Mouse (Mus musculus): ENCODE results near the gene Tbce. TPM values are rescaled to one million over a fixed set of nuclear protein-coding genes. Genes with fewer than 3 reads are reported as not detected.

Tbce gene
- polyA plus RNA-seq, 1 experiment = 0.59 TPM

DNA sequence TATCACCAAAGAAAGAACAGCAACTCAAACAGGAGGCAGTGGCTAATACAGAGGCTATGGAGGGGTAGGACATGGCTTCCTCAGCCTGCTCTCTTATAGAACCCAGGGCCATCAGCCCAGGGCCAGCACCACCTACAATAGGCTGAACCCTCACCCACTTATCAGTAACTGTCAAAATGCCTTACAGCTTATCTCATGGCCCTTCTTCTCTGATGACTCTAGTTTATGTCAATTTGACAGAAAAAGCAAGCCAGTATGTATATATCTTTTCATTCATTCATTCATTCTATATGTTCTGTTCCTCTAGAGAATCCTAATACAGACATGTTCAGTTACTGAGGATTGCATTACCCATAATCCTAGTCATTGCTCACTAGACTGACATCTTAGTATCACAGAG, 21.2 kb downstream of the Tbce start:
- Histone ChIP-seq H3K4me3 (replicated peaks) (no peak overlapping the region), H3K36me3 (ENCODE audit: control insufficient read depth) (peaks cover 64% of the 10 kb centered on the region), H3K27me3 (ENCODE audit: control insufficient read depth) (no peaks in the 10 kb centered on the region), H3K9me3 (ENCODE audit: control insufficient read depth, low read length) (no peaks in the 10 kb centered on the region), H3K4me1 (ENCODE audit: control insufficient read depth) (peaks cover 32% of the 10 kb centered on the region)
- TF ChIP-seq TAL1 (IDR thresholded peaks at IDR 0.05; ENCODE audit: low read length) (no peak), GATA1 (IDR thresholded peaks at IDR 0.05; ENCODE audit: low read length) (no peak)

DNA sequence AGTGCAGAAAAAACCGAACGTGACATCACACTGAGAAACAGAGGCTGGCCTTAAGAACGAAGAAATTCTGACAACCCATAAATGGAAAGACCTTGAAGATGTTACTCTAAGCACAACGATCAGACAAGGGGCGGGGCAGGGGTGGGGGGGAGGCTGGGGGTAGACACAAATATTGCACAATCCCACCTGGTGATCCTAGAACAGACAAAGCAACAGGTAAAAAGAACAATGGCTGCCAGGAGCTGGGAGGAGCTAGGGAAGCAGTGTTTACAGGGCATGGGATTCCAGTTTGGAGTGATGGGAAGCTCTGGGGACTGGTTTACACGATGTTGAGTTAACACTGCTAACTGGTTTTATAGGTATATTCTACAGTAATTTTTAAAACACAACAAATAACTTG, 23.8 kb downstream of the Tbce start:
- no peak overlapping the region for H3K4me3 ChIP-seq (replicated peaks)
- H3K9me3 ChIP-seq (ENCODE audit: control insufficient read depth, low read length) = no peaks in the 10 kb centered on the region
- peaks cover 90% of the 10 kb centered on the region for H3K36me3 ChIP-seq (ENCODE audit: control insufficient read depth)
- H3K4me1 ChIP-seq (ENCODE audit: control insufficient read depth) = peaks cover 50% of the 10 kb centered on the region
- no peaks in the 10 kb centered on the region for H3K27me3 ChIP-seq (ENCODE audit: control insufficient read depth)
- TF ChIP-seq GATA1 (IDR thresholded peaks at IDR 0.05; ENCODE audit: low read length) (no peak), TAL1 (IDR thresholded peaks at IDR 0.05; ENCODE audit: low read length) (no peak)

DNA sequence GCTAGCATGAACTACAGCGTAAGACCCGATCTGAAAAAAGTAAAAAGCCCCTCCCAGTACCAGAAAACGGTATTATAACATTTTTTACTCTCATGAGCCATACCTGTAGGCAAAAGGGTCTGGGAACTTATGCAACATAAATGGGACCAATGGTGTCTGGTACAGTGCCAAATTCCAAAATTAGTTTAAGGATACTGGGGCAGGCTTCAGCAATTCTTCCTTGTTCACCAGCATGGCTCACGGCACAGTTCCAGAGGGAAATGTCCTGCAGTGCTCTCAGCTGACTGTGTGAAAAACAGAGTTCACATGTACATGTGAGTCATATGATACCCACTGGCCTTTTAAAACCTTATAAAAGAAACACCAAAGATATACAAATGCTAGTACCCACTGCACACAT, 24.9 kb downstream of the Tbce start:
- H3K36me3 ChIP-seq (ENCODE audit: control insufficient read depth) = peaks cover 97% of the 10 kb centered on the region
- no peaks in the 10 kb centered on the region for H3K27me3 ChIP-seq (ENCODE audit: control insufficient read depth)
- TF ChIP-seq GATA1 (IDR thresholded peaks at IDR 0.05; ENCODE audit: low read length) (no peak), TAL1 (IDR thresholded peaks at IDR 0.05; ENCODE audit: low read length) (no peak)
- H3K4me1 ChIP-seq (ENCODE audit: control insufficient read depth) = peaks cover 48% of the 10 kb centered on the region
- H3K4me3 ChIP-seq (replicated peaks) = no peak overlapping the region
- no peaks in the 10 kb centered on the region for H3K9me3 ChIP-seq (ENCODE audit: control insufficient read depth, low read length)

DNA sequence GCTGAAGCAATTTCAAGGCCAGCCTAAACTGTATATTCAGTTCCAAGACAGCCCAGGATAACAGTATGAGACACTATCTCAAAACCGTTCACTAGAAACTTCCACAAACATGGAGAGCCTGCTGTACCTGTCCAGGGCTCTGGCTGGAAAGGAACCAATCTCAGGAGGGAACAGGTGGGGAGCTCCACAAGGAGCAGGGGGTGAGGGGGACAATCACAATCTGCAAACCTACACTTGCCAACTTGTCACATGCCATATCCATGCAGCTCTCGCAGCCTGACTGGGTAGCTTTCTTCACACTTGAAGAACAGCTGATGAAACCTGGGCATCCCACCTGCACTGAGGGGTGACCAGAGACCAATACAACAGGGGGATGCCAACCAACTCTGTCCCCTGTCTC, 25.4 kb downstream of the Tbce start:
- Histone ChIP-seq H3K4me1 (ENCODE audit: control insufficient read depth) (peaks cover 42% of the 10 kb centered on the region), H3K36me3 (ENCODE audit: control insufficient read depth) (peaks cover 97% of the 10 kb centered on the region), H3K27me3 (ENCODE audit: control insufficient read depth) (no peaks in the 10 kb centered on the region), H3K4me3 (replicated peaks) (no peak overlapping the region), H3K9me3 (ENCODE audit: control insufficient read depth, low read length) (no peaks in the 10 kb centered on the region)
- TF ChIP-seq GATA1 (IDR thresholded peaks at IDR 0.05; ENCODE audit: low read length) = no peak
- TF ChIP-seq TAL1 (IDR thresholded peaks at IDR 0.05; ENCODE audit: low read length) = no peak

DNA sequence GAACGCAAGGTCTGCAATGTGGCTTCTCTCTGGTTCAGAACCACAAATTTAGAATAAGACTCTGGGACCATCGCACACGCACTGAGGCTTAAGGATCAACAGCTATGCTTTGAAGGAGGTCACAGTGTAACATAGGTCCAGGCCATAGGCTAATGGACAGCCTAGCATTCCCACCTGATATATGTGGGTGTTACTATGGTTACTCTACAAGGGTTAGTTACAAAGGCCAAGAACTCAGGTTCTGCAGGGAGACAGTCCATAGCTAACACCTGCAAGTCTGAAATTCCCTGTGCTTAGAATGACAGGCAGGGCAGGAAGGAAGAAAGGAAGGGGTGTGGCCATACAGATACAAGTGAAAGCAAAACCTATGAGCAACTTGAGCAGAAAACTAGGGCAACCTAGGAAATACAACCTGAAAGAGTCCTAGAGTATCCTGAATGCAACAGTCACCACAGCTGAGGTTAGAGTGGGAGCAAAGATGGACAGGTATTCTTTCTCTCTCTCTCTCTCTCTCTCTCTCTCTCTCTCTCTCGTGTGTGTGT, 27.9 kb downstream of the Tbce start:
- no peak overlapping the region for H3K4me3 ChIP-seq (replicated peaks)
- no peaks in the 10 kb centered on the region for H3K27me3 ChIP-seq (ENCODE audit: control insufficient read depth)
- H3K36me3 ChIP-seq (ENCODE audit: control insufficient read depth) = peaks cover 97% of the 10 kb centered on the region
- H3K4me1 ChIP-seq (ENCODE audit: control insufficient read depth) = peaks cover 23% of the 10 kb centered on the region
- H3K9me3 ChIP-seq (ENCODE audit: control insufficient read depth, low read length) = no peaks in the 10 kb centered on the region
- TF ChIP-seq GATA1 (IDR thresholded peaks at IDR 0.05; ENCODE audit: low read length) = no peak
- no peak for TF ChIP-seq TAL1 (IDR thresholded peaks at IDR 0.05; ENCODE audit: low read length)

DNA sequence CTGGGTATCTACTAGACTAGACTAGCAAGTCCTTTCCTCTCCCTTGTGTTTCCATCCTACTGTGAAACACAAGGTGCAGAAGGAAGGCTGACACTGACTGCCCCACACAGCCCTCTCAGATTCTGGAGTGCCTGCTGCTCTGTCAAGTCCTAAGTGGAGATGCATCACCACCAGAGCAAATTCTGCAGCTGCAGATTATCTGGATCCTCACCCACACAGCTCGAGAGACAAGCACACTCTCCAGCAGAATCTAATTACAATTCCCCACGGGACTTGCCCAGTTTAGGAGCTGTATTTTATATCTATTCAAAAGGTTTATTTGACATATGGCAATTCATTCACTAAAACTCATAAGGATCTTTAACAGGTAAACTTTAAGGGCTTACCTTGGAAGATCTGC, 33.4 kb downstream of the Tbce start:
- Histone ChIP-seq H3K27me3 (ENCODE audit: control insufficient read depth) (no peaks in the 10 kb centered on the region), H3K4me1 (ENCODE audit: control insufficient read depth) (peaks cover 13% of the 10 kb centered on the region), H3K36me3 (ENCODE audit: control insufficient read depth) (peaks cover 98% of the 10 kb centered on the region), H3K4me3 (replicated peaks) (no peak overlapping the region), H3K9me3 (ENCODE audit: control insufficient read depth, low read length) (no peaks in the 10 kb centered on the region)
- TF ChIP-seq TAL1 (IDR thresholded peaks at IDR 0.05; ENCODE audit: low read length) (no peak), GATA1 (IDR thresholded peaks at IDR 0.05; ENCODE audit: low read length) (no peak)

DNA sequence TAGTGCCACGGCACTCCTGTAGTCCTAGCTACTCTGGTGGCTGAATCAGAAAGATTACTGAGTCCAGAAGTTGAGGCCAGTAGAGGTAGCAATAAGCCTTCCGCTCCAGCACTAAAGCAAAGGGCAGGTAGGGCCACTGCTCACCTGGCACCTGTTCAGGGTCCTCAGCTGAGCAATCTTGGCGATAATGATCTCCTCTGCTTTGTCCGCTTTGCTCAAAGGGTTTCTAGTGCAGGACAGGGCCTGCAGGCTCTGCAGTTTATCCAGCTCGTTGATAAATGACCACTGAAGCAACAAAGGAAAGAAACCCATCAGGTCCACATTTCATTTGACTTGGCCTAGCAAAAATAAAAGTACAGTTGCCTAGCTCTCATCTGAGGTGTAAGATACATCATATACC, 34.4 kb downstream of the Tbce start:
- Histone ChIP-seq H3K36me3 (ENCODE audit: control insufficient read depth) (peaks cover 98% of the 10 kb centered on the region), H3K4me1 (ENCODE audit: control insufficient read depth) (peaks cover 6% of the 10 kb centered on the region)

DNA sequence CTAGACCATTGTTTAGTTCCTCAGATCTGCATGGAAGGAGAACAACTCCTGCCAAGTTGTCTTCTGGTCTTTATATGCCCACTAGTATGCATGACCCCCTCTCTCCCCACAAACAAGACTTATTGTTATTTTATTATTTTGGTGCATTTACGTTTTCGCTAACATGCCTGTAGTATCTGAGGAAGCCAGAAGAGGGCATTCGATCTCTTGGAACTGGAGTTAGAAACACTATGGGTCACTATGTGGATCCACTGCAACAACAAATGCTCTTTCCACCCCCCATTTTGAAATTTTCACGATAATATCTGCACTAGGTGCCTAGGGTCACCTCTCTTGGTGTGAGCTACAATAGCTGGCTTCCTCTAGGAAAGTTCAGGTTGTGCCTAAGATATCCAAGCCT, 35.4 kb downstream of the Tbce start:
- TF ChIP-seq GATA1 (IDR thresholded peaks at IDR 0.05; ENCODE audit: low read length) = no peak
- TF ChIP-seq TAL1 (IDR thresholded peaks at IDR 0.05; ENCODE audit: low read length) = no peak
- Histone ChIP-seq H3K4me1 (ENCODE audit: control insufficient read depth) (peaks cover 6% of the 10 kb centered on the region), H3K27me3 (ENCODE audit: control insufficient read depth) (no peaks in the 10 kb centered on the region), H3K4me3 (replicated peaks) (no peak overlapping the region), H3K9me3 (ENCODE audit: control insufficient read depth, low read length) (no peaks in the 10 kb centered on the region), H3K36me3 (ENCODE audit: control insufficient read depth) (peaks cover 98% of the 10 kb centered on the region)

More for the DNA sequence above, 34.4 kb downstream of the Tbce start:
- no peaks in the 10 kb centered on the region for H3K27me3 ChIP-seq (ENCODE audit: control insufficient read depth)
- H3K4me3 ChIP-seq (replicated peaks) = no peak overlapping the region
- no peak for TF ChIP-seq GATA1 (IDR thresholded peaks at IDR 0.05; ENCODE audit: low read length)
- H3K9me3 ChIP-seq (ENCODE audit: control insufficient read depth, low read length) = no peaks in the 10 kb centered on the region

DNA sequence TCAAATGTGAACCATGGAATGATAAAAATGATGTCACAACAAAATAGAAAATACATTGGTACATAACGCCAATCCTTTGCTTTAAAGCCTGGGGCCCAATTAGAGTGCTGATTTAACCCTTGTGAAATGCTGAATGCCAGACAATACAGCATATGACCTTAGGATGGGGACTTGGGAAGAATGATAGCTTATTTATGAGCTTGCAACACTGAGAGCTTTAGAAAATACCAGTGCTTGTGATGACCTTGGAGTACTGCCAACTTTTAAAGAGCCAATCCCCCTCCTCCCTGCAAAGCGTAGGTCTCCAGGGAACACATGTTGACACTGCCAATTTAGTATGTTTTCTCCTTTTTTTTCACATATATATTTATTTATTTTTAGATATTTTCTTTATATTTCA, 36.7 kb downstream of the Tbce start:
- Histone ChIP-seq H3K36me3 (ENCODE audit: control insufficient read depth) (peaks cover 99% of the 10 kb centered on the region), H3K27me3 (ENCODE audit: control insufficient read depth) (no peaks in the 10 kb centered on the region), H3K9me3 (ENCODE audit: control insufficient read depth, low read length) (no peaks in the 10 kb centered on the region), H3K4me3 (replicated peaks) (no peak overlapping the region), H3K4me1 (ENCODE audit: control insufficient read depth) (peaks cover 6% of the 10 kb centered on the region)
- no peak for TF ChIP-seq TAL1 (IDR thresholded peaks at IDR 0.05; ENCODE audit: low read length)
- no peak for TF ChIP-seq GATA1 (IDR thresholded peaks at IDR 0.05; ENCODE audit: low read length)

DNA sequence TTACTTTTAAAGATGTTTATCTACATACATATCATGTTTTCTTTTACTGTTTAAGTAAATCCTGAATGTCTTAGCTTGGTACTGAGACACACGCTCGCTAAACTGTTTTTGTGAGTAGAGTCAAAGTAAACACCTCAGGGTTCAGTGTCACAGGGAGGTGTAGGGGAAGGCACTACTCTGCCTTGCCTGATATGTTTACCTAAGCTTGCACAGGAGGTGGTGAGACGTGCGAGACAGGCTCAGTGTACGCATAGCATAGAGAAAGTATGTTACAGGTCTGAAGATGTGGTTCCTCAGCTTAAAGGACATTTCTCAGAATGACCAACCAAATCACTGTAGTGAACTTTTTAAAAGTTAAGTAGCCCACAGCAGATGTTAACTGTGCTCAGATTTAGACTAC, 42.0 kb downstream of the Tbce start:
- peaks cover 100% of the 10 kb centered on the region for H3K36me3 ChIP-seq (ENCODE audit: control insufficient read depth)
- no peaks in the 10 kb centered on the region for H3K27me3 ChIP-seq (ENCODE audit: control insufficient read depth)
- TF ChIP-seq TAL1 (IDR thresholded peaks at IDR 0.05; ENCODE audit: low read length) (no peak), GATA1 (IDR thresholded peaks at IDR 0.05; ENCODE audit: low read length) (no peak)

More for the DNA sequence above, 42.0 kb downstream of the Tbce start:
- Histone ChIP-seq H3K4me3 (replicated peaks) (no peak overlapping the region), H3K4me1 (ENCODE audit: control insufficient read depth) (peaks cover 2% of the 10 kb centered on the region; the same call in 1 of the 2 replicates), H3K9me3 (ENCODE audit: control insufficient read depth, low read length) (no peaks in the 10 kb centered on the region)

Measured in erythroblast, embryonic 14.5 days (primary cell).